Mouse (Mus musculus) liver, postnatal 0 days (tissue): ENCODE measurements at regions not wholly inside any gene's neighbourhood (a gene's known extent, or its start where the extent isn't known, plus 50 kb on each side); places are given as distances from the start of the nearest gene placed in this dataset.

Experiments
- ATAC-seq: fragments of 200-750 bp; cut with Nextera tagmentation; 2 replicates; pipeline ENCODE4 v1.8.0; 2017; ENCODE audit warnings: mild to moderate bottlenecking, moderate library complexity
- DNase-seq: peaks from one replicate; pipeline ENCODE4 v3.0.0-alpha.2; 2016
- H3K27ac ChIP-seq: fragments of 300-500 bp; sonication (generic); 2 replicates; pipeline ENCODE4 v1.5.1; 2014; ENCODE audit warnings: antibody characterized with exemption, moderate library complexity, mild to moderate bottlenecking, low read depth
- H3K27me3 ChIP-seq: fragments of 300-500 bp; sonication (generic); 2 replicates; pipeline ENCODE4 v1.6.1; 2014; ENCODE audit warnings: low read length, control low read depth, mixed read lengths; ENCODE audit not compliant: insufficient read depth
- H3K36me3 ChIP-seq: fragments of 300-500 bp; sonication (generic); replicated peaks from 2 replicates; pipeline ENCODE4 v1.6.1; 2014; ENCODE audit warnings: mild to moderate bottlenecking, control low read depth, low read length, moderate library complexity, mixed read lengths; ENCODE audit not compliant: insufficient read depth
- H3K4me1 ChIP-seq: fragments of 300-500 bp; sonication (generic); 2 replicates; pipeline ENCODE4 v1.6.1; 2014; ENCODE audit warnings: antibody characterized with exemption, mild to moderate bottlenecking, control low read depth; ENCODE audit not compliant: insufficient read depth
- H3K4me2 ChIP-seq: fragments of 300-500 bp; sonication (generic); 2 replicates; pipeline ENCODE4 v1.6.1; 2014; ENCODE audit warnings: low read depth, mild to moderate bottlenecking, low read length, moderate library complexity, mixed read lengths
- H3K4me3 ChIP-seq: fragments of 300-500 bp; sonication (generic); 2 replicates; pipeline ENCODE4 v1.5.1; 2014; ENCODE audit warnings: low read depth, low read length
- H3K9ac ChIP-seq: fragments of 300-500 bp; sonication (generic); replicated peaks from 2 replicates; pipeline ENCODE4 v1.6.1; 2014; ENCODE audit warnings: mild to moderate bottlenecking, moderate library complexity
- H3K9me3 ChIP-seq: fragments of 300-500 bp; sonication (generic); 2 replicates; pipeline ENCODE4 v1.6.1; 2016; ENCODE audit warnings: mild to moderate bottlenecking, control low read depth, low read length, mixed read lengths
- CTCF ChIP-seq: sonication (generic); IDR thresholded peaks from 2 replicates; pipeline ENCODE4 v1.5.1; 2016; ENCODE audit warnings: antibody characterized with exemption, low read depth
- EP300 ChIP-seq: IDR thresholded peaks from 2 replicates; pipeline ENCODE4 v1.6.1; 2016; ENCODE audit warnings: antibody characterized with exemption, low read depth, mild to moderate bottlenecking
- WGBS: fragments of 180-500 bp; shearing (Covaris S2); extraction: QIAGEN DNeasy Blood & Tissue Kit; methylation state at CpG from one replicate; pipeline ENCODE4 v1.1.7; 2014; ENCODE audit not compliant: insufficient replicate concordance; 5-methylcytosine and 5-hydroxymethylcytosine counted together

GRCm38 (mm10) chr10:53181413-53181812 lies 156.1 kb upstream of the Pln start:
- no peaks in the 10 kb centered on the region for H3K27me3 ChIP-seq
- no peaks in the 10 kb centered on the region for H3K4me1 ChIP-seq
- H3K27ac ChIP-seq: no peak overlapping the region
- WGBS: 70% methylated on average over 9 of the region's 9 CpGs
- H3K9ac ChIP-seq: no peak overlapping the region
- H3K36me3 ChIP-seq: no peaks in the 10 kb centered on the region
- no peak for DNase-seq
- no peak overlapping the region for H3K4me2 ChIP-seq
- no peak for ATAC-seq
- TF ChIP-seq EP300: no peak
- TF ChIP-seq CTCF: no peak
- no peak overlapping the region for H3K4me3 ChIP-seq
- H3K9me3 ChIP-seq: no peaks in the 10 kb centered on the region

- no peak for ATAC-seq
- no peak overlapping the region for H3K9ac ChIP-seq
- no peaks in the 10 kb centered on the region for H3K27me3 ChIP-seq
- no peak for DNase-seq
- no peaks in the 10 kb centered on the region for H3K4me1 ChIP-seq
- no peak overlapping the region for H3K4me2 ChIP-seq
- TF ChIP-seq EP300 (no peak), CTCF (no peak)
- 76% methylated on average over 3 of the region's 3 CpGs for WGBS
- H3K36me3 ChIP-seq: no peaks in the 10 kb centered on the region
- H3K9me3 ChIP-seq: no peaks in the 10 kb centered on the region
- no peak overlapping the region for H3K27ac ChIP-seq
- H3K4me3 ChIP-seq: no peak overlapping the region
Measured at GRCm38 (mm10) chr10:53208466-53208865, 129.0 kb upstream of the Pln start.

GRCm38 (mm10) chr10:53209916-53210315 lies 127.6 kb upstream of the Pln start:
- ATAC-seq: no peak
- no peak overlapping the region for H3K4me2 ChIP-seq
- TF ChIP-seq EP300: no peak
- TF ChIP-seq CTCF: no peak
- DNase-seq: no peak
- H3K27me3 ChIP-seq: no peaks in the 10 kb centered on the region
- H3K4me1 ChIP-seq: no peaks in the 10 kb centered on the region
- H3K4me3 ChIP-seq: no peak overlapping the region
- no peak overlapping the region for H3K9ac ChIP-seq
- H3K27ac ChIP-seq: no peak overlapping the region
- no peaks in the 10 kb centered on the region for H3K36me3 ChIP-seq
- no peaks in the 10 kb centered on the region for H3K9me3 ChIP-seq
